Mouse (Mus musculus): ENCODE measurements around the gene Vwa3a. TPM values are rescaled to one million over a fixed set of nuclear protein-coding genes. Genes with fewer than 3 reads are reported as not detected.
A peak's percentile ranks its signal among the peaks of the same experiment; 100 is the strongest.

The Vwa3a gene
- polyA plus RNA-seq, 1 experiment, result 0.02 TPM

DNA sequence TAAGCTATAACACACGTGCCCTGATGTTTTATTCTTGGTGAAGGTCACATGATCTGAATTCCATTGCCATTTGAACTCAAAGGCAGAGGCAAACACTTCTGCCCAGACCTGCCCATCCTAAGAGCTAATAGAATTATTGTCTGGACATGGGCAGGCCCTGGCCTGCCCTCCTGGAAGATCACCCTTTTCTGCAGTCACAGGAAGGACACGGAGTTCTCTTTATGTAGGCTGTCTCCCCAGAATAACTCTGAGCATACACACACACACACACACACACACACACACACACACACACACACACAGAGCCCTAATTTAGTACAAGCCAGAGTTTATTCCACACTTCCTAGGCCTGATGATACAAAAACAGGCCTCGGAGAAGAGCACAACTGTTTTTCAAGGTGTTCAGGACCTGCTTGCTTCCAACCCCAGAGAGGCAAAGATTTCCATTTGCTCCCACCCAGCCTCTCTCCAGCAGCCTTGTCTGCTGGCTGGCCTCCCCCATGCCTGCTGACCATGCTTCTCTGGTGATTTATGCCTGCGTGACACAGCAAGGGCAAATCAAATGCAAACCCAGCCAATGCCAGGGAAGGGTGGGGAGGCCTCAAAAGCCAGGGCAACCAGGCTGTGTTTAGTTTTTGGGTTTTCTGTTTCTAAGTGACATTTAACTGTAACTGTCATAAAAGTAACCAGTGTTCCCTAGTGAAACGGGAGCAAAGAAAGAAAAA, 99.5 kb downstream of the Vwa3a start:
- Histone ChIP-seq H3K36me3 (ENCODE audit: control insufficient read depth, insufficient read depth, low read length) (no peaks in the 10 kb centered on the region), H3K4me3 (ENCODE audit: extremely low read depth, insufficient read depth, insufficient read length) (no peak overlapping the region), H3K27me3 (ENCODE audit: control insufficient read depth, insufficient read depth, low read length) (no peaks in the 10 kb centered on the region), H3K27ac (ENCODE audit: insufficient read depth, low read length) (no peak overlapping the region), H3K4me1 (ENCODE audit: control insufficient read depth, insufficient read depth, insufficient read length) (no peaks in the 10 kb centered on the region; the same call in 1 of the 2 replicates)
- 74% methylated on average over 5 of the region's 5 CpGs for WGBS
- TF ChIP-seq CTCF (IDR thresholded peaks at IDR 0.05; ENCODE audit: extremely low read depth, insufficient read depth, insufficient read length, insufficient replicate concordance) (no peak), POLR2A (IDR thresholded peaks at IDR 0.05; ENCODE audit: low read depth, low read length) (no peak)
- no peak for DNase-seq (ENCODE audit: low read depth in 1 of 2, low spot score in 2 of 2)

DNA sequence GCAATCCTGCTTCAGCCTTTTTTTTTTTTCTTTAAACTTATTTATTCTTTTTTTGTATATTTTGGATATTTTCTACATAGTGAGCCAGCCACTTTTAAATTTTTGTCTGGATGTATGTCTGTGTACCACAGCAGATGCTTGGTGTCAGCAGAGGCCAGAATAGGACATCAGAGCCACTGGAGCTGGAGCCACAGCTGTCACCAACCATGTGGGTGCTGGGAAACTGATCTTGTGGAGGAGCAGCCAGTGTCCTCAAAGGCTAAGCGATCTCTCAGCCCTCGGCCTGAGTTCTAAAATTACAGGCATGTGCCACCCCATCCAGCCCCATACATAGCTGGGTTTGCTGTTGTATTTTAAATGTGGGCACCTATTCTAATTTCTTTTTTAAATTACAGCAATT, 100.7 kb downstream of the Vwa3a start:
- TF ChIP-seq POLR2A (IDR thresholded peaks at IDR 0.05; ENCODE audit: low read depth, low read length) (no peak), CTCF (IDR thresholded peaks at IDR 0.05; ENCODE audit: extremely low read depth, insufficient read depth, insufficient read length, insufficient replicate concordance) (no peak)
- DNase-seq (ENCODE audit: low read depth in 1 of 2, low spot score in 2 of 2), result no peak
- Histone ChIP-seq H3K27me3 (ENCODE audit: control insufficient read depth, insufficient read depth, low read length) (no peaks in the 10 kb centered on the region), H3K27ac (ENCODE audit: insufficient read depth, low read length) (no peak overlapping the region), H3K4me3 (ENCODE audit: extremely low read depth, insufficient read depth, insufficient read length) (no peak overlapping the region), H3K4me1 (ENCODE audit: control insufficient read depth, insufficient read depth, insufficient read length) (peaks cover 1% of the 10 kb centered on the region; the same call in 1 of the 2 replicates), H3K36me3 (ENCODE audit: control insufficient read depth, insufficient read depth, low read length) (no peaks in the 10 kb centered on the region)
- 97% methylated on average over 2 of the region's 2 CpGs for WGBS

DNA sequence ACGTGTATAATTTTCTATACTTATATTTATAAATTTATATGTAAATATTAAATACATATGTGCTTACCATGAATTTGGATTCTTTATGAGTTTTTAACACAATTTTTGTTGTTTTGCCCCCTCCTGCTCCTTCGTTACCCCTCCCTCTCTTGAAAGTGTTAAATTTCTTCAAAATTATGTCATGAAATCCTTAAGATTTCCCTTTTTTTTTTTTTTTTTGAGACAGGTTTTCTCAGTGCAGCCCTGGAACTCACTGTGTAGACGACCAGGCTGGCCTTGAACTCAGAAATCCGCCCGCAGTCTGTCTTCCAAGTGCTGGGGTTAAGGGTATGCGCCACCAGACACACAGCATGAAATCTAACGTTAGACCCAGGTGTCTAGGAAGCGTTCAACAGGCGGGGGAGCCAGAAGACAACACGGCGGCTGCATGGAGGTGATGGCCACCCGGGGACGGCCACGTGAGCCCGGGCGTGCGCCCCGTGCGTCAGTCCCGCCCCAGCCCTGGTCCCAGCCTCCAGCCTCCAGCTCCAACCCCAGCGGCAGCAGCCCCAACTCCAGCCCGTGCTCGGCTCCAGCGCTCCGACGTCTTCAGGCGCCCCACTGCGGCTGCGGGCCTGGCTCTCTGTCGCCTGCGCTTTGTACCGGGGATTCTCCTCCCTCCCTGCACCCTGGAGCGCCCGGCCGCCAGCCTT, 103.4 kb downstream of the Vwa3a start, which contains the start of gene Eef2k:
TSS of gene Eef2k (plus strand) at position 487 of the 692 bp plus-strand sequence.
- DNase-seq (ENCODE audit: low read depth in 1 of 2, low spot score in 2 of 2), result peak; percentile 79 to 80
- WGBS, result 4% methylated on average over 34 of the region's 35 CpGs
- Histone ChIP-seq H3K4me3 (ENCODE audit: extremely low read depth, insufficient read depth, insufficient read length) (peak within 1 kb of the TSS; percentile 79), H3K27ac (ENCODE audit: insufficient read depth, low read length) (peak within 1 kb of the TSS; percentile 63), H3K27me3 (ENCODE audit: control insufficient read depth, insufficient read depth, low read length) (no peaks in the 10 kb centered on the region), H3K36me3 (ENCODE audit: control insufficient read depth, insufficient read depth, low read length) (no peaks in the 10 kb centered on the region), H3K4me1 (ENCODE audit: control insufficient read depth, insufficient read depth, insufficient read length) (peaks cover 4% of the 10 kb centered on the region; the same call in 1 of the 2 replicates)
- TF ChIP-seq CTCF (IDR thresholded peaks at IDR 0.05; ENCODE audit: extremely low read depth, insufficient read depth, insufficient read length, insufficient replicate concordance), result peak; percentile 45; the same call in 1 of the 2 replicates
- TF ChIP-seq POLR2A (IDR thresholded peaks at IDR 0.05; ENCODE audit: low read depth, low read length), result no peak

DNA sequence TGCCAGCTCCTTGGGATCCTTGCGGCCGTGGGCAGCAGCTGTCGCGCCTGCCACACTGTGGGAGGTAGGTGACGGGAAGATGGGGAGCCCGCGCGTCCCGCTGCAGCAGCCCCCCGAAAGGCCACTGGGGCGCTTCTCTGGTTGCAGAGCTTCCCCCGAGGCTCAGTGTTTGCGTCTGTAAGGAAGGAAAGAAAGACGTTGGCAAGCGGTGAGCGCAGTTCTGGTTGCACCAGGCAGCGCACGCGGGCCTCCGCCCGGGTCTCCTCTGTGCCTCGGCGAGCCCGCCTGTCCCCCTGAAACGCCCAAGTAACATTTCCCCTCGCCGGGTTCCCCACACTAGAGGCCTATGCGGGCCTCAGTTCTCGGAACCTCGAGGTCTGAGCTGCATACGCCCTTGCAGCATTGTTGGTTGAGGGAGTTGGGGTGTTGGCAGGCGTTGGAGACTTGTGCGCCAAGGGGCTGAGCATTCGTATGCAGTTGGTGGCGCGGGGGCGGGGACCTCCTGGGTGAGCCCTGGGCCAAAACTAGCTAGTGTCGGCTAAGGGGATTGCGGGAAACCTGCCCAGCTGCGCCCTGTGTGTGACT, 104.0 kb downstream of the Vwa3a start:
- Histone ChIP-seq H3K4me3 (ENCODE audit: extremely low read depth, insufficient read depth, insufficient read length) (peak overlapping the region; percentile 79), H3K4me1 (ENCODE audit: control insufficient read depth, insufficient read depth, insufficient read length) (peaks cover 4% of the 10 kb centered on the region; the same call in 1 of the 2 replicates), H3K27ac (ENCODE audit: insufficient read depth, low read length) (peak overlapping the region; percentile 63), H3K27me3 (ENCODE audit: control insufficient read depth, insufficient read depth, low read length) (no peaks in the 10 kb centered on the region), H3K36me3 (ENCODE audit: control insufficient read depth, insufficient read depth, low read length) (no peaks in the 10 kb centered on the region)
- DNase-seq (ENCODE audit: low read depth in 1 of 2, low spot score in 2 of 2), result peak; percentile 42 to 56
- TF ChIP-seq POLR2A (IDR thresholded peaks at IDR 0.05; ENCODE audit: low read depth, low read length), result no peak
- no peak for TF ChIP-seq CTCF (IDR thresholded peaks at IDR 0.05; ENCODE audit: extremely low read depth, insufficient read depth, insufficient read length, insufficient replicate concordance)
- WGBS, result under 1% methylated on average over 40 of the region's 40 CpGs

DNA sequence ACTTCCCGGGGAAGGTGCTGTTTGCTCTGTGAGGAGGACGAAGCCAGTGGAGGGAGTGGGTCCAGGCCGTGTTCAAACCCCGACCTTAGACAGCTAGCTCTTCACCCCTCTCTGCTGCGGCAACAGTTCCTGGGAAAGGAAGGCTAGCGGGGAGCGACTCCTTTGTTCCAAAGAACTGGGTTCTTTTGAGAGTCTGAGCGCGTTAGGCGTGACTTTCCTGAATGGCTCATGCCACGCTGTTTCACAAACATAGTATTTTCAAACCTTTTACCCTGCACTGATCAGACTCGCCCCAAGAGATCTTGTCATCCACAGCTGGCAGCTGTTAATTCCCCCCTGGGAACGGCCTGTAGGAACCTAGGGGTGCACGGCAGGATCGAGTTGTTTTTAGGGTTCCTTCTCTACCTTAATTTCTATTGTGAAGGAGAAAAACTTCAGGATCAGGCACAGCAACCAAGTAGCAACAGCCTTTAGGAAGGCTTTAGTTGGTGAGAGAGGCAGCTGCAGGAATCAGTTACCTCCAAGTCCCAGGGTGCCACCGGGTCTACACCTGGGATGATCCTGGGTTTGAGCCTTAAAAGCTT, 104.8 kb downstream of the Vwa3a start:
- no peaks in the 10 kb centered on the region for H3K27me3 ChIP-seq (ENCODE audit: control insufficient read depth, insufficient read depth, low read length)
- H3K36me3 ChIP-seq (ENCODE audit: control insufficient read depth, insufficient read depth, low read length), result no peaks in the 10 kb centered on the region
- no peak for DNase-seq (ENCODE audit: low read depth in 1 of 2, low spot score in 2 of 2)
- peak overlapping the region; percentile 63; the same call in 1 of the 2 replicates for H3K27ac ChIP-seq (ENCODE audit: insufficient read depth, low read length)
- TF ChIP-seq POLR2A (IDR thresholded peaks at IDR 0.05; ENCODE audit: low read depth, low read length) (no peak), CTCF (IDR thresholded peaks at IDR 0.05; ENCODE audit: extremely low read depth, insufficient read depth, insufficient read length, insufficient replicate concordance) (no peak)
- peaks cover 5% of the 10 kb centered on the region; the same call in 1 of the 2 replicates for H3K4me1 ChIP-seq (ENCODE audit: control insufficient read depth, insufficient read depth, insufficient read length)
- peak overlapping the region; percentile 79 for H3K4me3 ChIP-seq (ENCODE audit: extremely low read depth, insufficient read depth, insufficient read length)
- WGBS, result 10% methylated on average over 16 of the region's 16 CpGs

DNA sequence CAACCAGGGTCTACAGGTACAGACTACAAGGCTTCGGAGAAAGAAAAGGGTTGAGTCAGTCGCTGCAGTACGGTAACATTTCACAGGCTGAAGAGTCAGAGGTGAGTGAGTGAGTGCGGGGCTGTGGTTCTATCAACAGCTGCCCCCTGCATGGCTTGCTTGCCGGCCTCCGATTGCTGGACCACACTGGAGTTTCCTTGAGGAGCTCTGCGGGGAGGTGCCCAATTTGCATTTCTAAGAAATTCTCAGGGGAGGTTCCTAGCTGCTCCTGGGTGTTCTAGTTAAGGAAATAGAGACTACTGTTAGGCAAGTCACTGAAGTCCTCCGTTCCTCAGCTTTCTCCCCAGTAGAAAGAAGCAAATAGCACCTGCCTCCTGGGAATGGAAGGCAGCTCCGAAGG, 105.6 kb downstream of the Vwa3a start:
- Histone ChIP-seq H3K36me3 (ENCODE audit: control insufficient read depth, insufficient read depth, low read length) (no peaks in the 10 kb centered on the region), H3K4me1 (ENCODE audit: control insufficient read depth, insufficient read depth, insufficient read length) (peaks cover 10% of the 10 kb centered on the region; the same call in 1 of the 2 replicates), H3K27me3 (ENCODE audit: control insufficient read depth, insufficient read depth, low read length) (no peaks in the 10 kb centered on the region), H3K27ac (ENCODE audit: insufficient read depth, low read length) (no peak overlapping the region), H3K4me3 (ENCODE audit: extremely low read depth, insufficient read depth, insufficient read length) (0 out of 2 replicates have a peak overlapping the region, but pooled peaks have one; percentile 33)
- WGBS, result 26% methylated on average over 9 of the region's 9 CpGs
- no peak for DNase-seq (ENCODE audit: low read depth in 1 of 2, low spot score in 2 of 2)
- TF ChIP-seq CTCF (IDR thresholded peaks at IDR 0.05; ENCODE audit: extremely low read depth, insufficient read depth, insufficient read length, insufficient replicate concordance) (no peak), POLR2A (IDR thresholded peaks at IDR 0.05; ENCODE audit: low read depth, low read length) (no peak)

Data from spleen, adult 2 months (tissue).